Mouse (Mus musculus) heart, postnatal 0 days (tissue): ENCODE results near the gene Fosl1. TPM values are rescaled to one million over a fixed set of nuclear protein-coding genes. Genes with fewer than 3 reads are reported as not detected.

Experiments
- ATAC-seq: fragments of 200-750 bp; cut with Nextera tagmentation; 2 replicates; pipeline ENCODE4 v1.8.0; 2017; ENCODE audit warnings: low read depth, moderate number of reproducible peaks, moderate library complexity; ENCODE audit not compliant: insufficient read depth
- DNase-seq: peaks from one replicate; pipeline ENCODE4 v3.0.0-alpha.2; 2016; ENCODE audit warnings: low spot score
- H3K27ac ChIP-seq: fragments of 300-500 bp; sonication (generic); 2 replicates; pipeline ENCODE4 v1.5.1; 2014; ENCODE audit warnings: low read depth, mild to moderate bottlenecking
- H3K27me3 ChIP-seq: fragments of 300-500 bp; sonication (generic); 2 replicates; pipeline ENCODE4 v1.6.1; 2014; ENCODE audit warnings: low read length, mixed read lengths; ENCODE audit not compliant: control insufficient read depth, insufficient read depth
- H3K36me3 ChIP-seq: fragments of 300-500 bp; sonication (generic); replicated peaks from 2 replicates; pipeline ENCODE4 v1.6.1; 2014; ENCODE audit warnings: low read length, mixed read lengths; ENCODE audit not compliant: control insufficient read depth, insufficient read depth
- H3K4me1 ChIP-seq: fragments of 300-500 bp; sonication (generic); 2 replicates; pipeline ENCODE4 v1.6.1; 2014; ENCODE audit warnings: antibody characterized with exemption; ENCODE audit not compliant: control insufficient read depth, insufficient read depth
- H3K4me2 ChIP-seq: fragments of 300-500 bp; sonication (generic); 2 replicates; pipeline ENCODE4 v1.6.1; 2014; ENCODE audit warnings: low read depth, mild to moderate bottlenecking, low read length, moderate library complexity
- H3K4me3 ChIP-seq: fragments of 300-500 bp; sonication (generic); 2 replicates; pipeline ENCODE4 v1.5.1; 2014; ENCODE audit warnings: low read depth, low read length
- H3K9ac ChIP-seq: fragments of 300-500 bp; sonication (generic); replicated peaks from 2 replicates; pipeline ENCODE4 v1.6.1; 2014; ENCODE audit warnings: low read depth, low read length, mixed read lengths
- H3K9me3 ChIP-seq: fragments of 300-500 bp; sonication (generic); replicated peaks from 2 replicates; pipeline ENCODE4 v1.6.1; 2016; ENCODE audit warnings: low read length; ENCODE audit not compliant: control insufficient read depth
- CTCF ChIP-seq: IDR thresholded peaks from 2 replicates; pipeline ENCODE4 v1.5.1; 2016; ENCODE audit warnings: antibody characterized with exemption, control low read depth, low read depth
- EP300 ChIP-seq: IDR thresholded peaks from 2 replicates; pipeline ENCODE4 v1.6.1; 2016; ENCODE audit warnings: antibody characterized with exemption, low read depth
- WGBS: fragments of 180-500 bp; shearing (Covaris S2); extraction: QIAGEN DNeasy Blood & Tissue Kit; methylation state at CpG from one replicate; pipeline ENCODE4 v1.1.7; 2014; 5-methylcytosine and 5-hydroxymethylcytosine counted together
- polyA plus RNA-seq: library from polyadenylated mRNA; unstranded; fragments of >200 nt; fragmentation: Nextera tagmentation; extraction: Ambion mirVana; gene quantifications from 2 replicates; pipeline ENCODE4 v1.2.1, GENCODE M21; 2015
- total RNA-seq: library from RNA; depleted of rRNA; stranded (reverse); fragments of >200 nt; gene quantifications from 2 replicates; pipeline ENCODE4 v1.2.3, GENCODE M21; 2014; ENCODE audit warnings: low replicate concordance

Gene Fosl1
- total and polyA plus RNA-seq, 2 experiments from 2014 or later = 0.12 TPM; not detected in 1

DNA sequence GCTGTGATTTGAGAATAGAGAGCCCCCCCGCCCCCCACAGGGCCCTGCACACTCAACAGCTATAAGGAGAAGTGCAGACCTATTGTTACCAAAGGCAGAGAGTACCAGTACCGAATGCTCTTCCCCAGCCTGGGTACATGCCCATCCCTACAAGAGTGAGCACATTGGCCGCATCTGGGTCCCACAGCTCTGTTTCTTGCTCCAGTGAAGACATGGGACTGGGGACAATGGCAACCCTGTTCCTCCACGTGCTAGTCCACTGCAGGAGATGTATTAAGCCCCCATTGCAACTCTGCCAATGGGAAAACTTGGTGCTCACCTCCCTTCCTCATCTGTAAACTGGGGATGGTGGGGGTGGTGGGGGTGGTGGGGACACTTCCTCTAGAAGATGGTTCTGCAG is 33.5 kb upstream of the Fosl1 start:
- DNase-seq = no peak
- Histone ChIP-seq H3K9ac (no peak overlapping the region), H3K36me3 (peaks cover 14% of the 10 kb centered on the region; the same call in 1 of the 2 replicates), H3K4me1 (peaks cover 11% of the 10 kb centered on the region), H3K27ac (peak overlapping the region; percentile 81), H3K4me3 (no peak overlapping the region), H3K4me2 (no peak overlapping the region), H3K9me3 (no peaks in the 10 kb centered on the region), H3K27me3 (no peaks in the 10 kb centered on the region)
- WGBS = 80% methylated on average over 4 of the region's 4 CpGs
- TF ChIP-seq EP300 = no peak
- no peak for TF ChIP-seq CTCF
- ATAC-seq = no peak

DNA sequence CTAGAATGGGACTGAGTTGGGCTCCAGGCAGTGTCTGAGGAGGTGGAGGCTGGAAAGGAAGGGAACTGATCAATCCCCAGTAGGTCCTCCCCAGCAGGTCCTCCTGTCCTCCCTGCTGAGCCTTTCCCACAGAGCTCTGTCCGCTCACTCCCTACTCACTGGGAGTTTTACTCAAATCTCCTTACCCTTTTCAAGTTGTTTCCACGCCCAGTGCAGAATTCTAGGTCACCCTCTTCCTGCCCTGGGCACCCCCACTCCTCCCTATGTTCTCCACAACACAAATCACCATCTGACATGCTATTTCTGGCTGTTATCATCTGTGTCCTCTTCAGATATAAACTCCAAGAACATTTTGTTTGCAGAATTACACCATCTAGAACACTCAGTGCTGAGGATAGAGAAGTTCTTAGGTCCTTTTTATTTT is 32.8 kb upstream of the Fosl1 start:
- Histone ChIP-seq H3K4me2 (peak overlapping the region; percentile 9; the same call in 1 of the 2 replicates), H3K9me3 (no peaks in the 10 kb centered on the region), H3K27me3 (no peaks in the 10 kb centered on the region), H3K36me3 (peaks cover 16% of the 10 kb centered on the region; the same call in 1 of the 2 replicates), H3K9ac (no peak overlapping the region), H3K4me1 (peaks cover 10% of the 10 kb centered on the region), H3K27ac (peak overlapping the region; percentile 81), H3K4me3 (no peak overlapping the region)
- DNase-seq (peak; percentile 68), ATAC-seq (peak; percentile 81)
- WGBS = 39% methylated on average over 2 of the region's 2 CpGs
- TF ChIP-seq CTCF (no peak), EP300 (peak; percentile 89)

DNA sequence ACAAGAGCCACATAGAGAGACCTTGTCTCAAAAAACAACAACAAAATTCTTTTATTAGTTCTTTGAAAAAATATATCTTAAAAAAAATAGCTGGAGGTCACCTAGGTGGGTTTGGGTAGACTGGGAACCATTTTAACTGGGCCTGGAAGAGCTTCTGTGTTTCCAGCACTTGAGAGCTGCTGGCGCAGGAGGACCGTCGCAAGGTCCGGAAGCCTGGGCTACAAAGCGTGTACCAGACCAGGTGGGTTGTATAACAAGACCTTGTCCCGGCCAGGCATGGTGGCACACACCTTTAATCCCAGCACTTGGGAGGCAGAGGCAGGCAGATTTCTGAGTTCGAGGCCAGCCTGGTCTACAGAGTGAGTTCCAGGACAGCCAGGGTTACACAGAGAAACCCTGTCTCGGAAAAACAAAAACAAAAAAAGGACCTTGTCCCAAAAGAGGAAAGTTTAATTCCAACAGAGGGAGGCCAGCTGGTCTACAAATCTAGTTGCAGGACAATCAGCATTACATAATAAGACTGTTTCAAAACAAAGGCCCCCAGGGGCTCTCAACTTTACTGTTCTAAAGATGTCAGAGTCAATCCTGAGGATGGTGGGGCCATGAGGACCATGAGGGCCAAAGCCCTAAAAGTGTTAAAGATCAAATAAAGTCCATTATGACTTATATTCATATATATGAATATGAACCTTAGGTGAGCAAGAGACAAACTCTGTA is 28.4 kb upstream of the Fosl1 start:
- 90% methylated on average over 8 of the region's 8 CpGs for WGBS
- no peak overlapping the region for H3K4me3 ChIP-seq
- ATAC-seq (no peak), DNase-seq (no peak)
- peaks cover 14% of the 10 kb centered on the region for H3K4me1 ChIP-seq
- H3K27ac ChIP-seq = no peak overlapping the region
- H3K9ac ChIP-seq = no peak overlapping the region
- TF ChIP-seq CTCF = no peak
- TF ChIP-seq EP300 = no peak
- H3K27me3 ChIP-seq = no peaks in the 10 kb centered on the region
- H3K9me3 ChIP-seq = no peaks in the 10 kb centered on the region
- H3K36me3 ChIP-seq = peaks cover 46% of the 10 kb centered on the region
- H3K4me2 ChIP-seq = no peak overlapping the region

DNA sequence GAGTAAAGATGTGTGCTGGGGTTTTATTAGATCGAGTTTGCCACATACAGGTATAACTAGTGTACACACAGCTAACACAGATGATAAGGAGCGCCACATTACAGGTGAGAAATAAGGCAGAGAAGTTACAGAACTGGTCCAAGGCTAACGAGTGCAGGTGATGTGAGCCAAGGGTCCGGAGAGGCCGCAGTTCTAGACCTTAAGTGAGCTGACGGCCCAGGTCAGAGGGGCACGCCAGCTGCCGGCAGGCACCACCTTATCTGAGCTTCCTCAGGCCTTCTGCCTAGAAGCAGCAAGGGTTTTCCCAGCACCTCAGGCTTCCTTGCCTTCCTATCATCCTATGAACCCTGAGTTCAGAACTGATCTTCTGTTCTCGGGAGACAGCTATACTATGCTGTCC is 27.7 kb upstream of the Fosl1 start:
- no peak for DNase-seq
- no peak for TF ChIP-seq EP300
- TF ChIP-seq CTCF = no peak
- Histone ChIP-seq H3K4me3 (no peak overlapping the region), H3K27me3 (no peaks in the 10 kb centered on the region), H3K27ac (no peak overlapping the region), H3K4me1 (0 out of 2 replicates have a peak, but pooled peaks cover 9% of the 10 kb centered on the region), H3K4me2 (no peak overlapping the region), H3K9ac (no peak overlapping the region), H3K9me3 (no peaks in the 10 kb centered on the region), H3K36me3 (peaks cover 46% of the 10 kb centered on the region)
- 85% methylated on average over 9 of the region's 9 CpGs for WGBS
- no peak for ATAC-seq

DNA sequence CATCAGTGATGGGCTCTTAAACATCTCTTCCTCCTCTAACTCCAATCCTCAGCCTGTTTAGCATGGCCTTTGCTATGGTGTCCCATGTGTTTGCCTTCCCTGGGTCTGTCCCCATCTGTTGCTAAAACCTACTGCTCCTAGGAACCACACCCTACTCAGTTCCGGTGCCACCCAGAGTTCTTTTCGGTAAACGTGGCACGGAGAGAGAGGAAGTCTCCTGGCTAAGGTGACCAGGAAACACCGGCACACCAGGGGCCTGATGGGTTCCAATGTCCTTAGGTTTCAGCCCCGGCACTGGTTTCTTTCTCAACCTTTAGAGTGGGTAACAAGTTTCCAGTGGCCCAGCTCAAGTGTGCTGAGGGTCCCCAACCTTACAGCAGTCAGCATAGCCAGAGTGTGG is 26.8 kb upstream of the Fosl1 start:
- Histone ChIP-seq H3K27me3 (no peaks in the 10 kb centered on the region), H3K4me1 (0 out of 2 replicates have a peak, but pooled peaks cover 8% of the 10 kb centered on the region), H3K4me3 (no peak overlapping the region), H3K36me3 (peaks cover 46% of the 10 kb centered on the region), H3K9me3 (no peaks in the 10 kb centered on the region), H3K4me2 (no peak overlapping the region), H3K9ac (no peak overlapping the region), H3K27ac (no peak overlapping the region)
- no peak for TF ChIP-seq CTCF
- no peak for TF ChIP-seq EP300
- 86% methylated on average over 6 of the region's 6 CpGs for WGBS
- ATAC-seq = no peak
- no peak for DNase-seq

DNA sequence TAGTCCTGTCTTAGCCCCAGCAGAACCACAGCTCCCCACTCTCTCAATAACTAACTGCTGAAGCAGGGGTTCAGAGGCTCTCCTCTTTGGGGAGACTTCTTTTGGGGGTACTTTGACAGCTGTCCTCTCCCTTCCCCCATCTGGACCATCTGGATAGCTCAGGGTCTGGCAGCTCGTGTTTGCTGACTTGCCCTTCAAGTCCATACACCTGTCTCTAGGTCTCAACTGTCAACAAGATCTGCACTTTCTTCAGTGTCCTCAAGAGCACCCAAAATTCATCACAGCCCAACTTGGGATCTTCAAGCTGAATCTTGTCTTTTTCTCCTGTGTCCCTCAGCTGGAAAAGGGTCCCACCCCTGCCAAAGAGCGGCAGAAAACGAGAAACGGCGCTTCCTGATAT is 25.6 kb upstream of the Fosl1 start:
- Histone ChIP-seq H3K4me3 (no peak overlapping the region), H3K9me3 (no peaks in the 10 kb centered on the region), H3K9ac (no peak overlapping the region), H3K27ac (no peak overlapping the region), H3K4me1 (peaks cover 15% of the 10 kb centered on the region), H3K4me2 (no peak overlapping the region), H3K27me3 (no peaks in the 10 kb centered on the region), H3K36me3 (peaks cover 54% of the 10 kb centered on the region)
- TF ChIP-seq EP300 = no peak
- no peak for TF ChIP-seq CTCF
- ATAC-seq (no peak), DNase-seq (no peak)
- WGBS = 79% methylated on average over 5 of the region's 5 CpGs
